Comparison of ENCODE assay signal across 9 mouse cellular contexts in the genomic region with DNA sequence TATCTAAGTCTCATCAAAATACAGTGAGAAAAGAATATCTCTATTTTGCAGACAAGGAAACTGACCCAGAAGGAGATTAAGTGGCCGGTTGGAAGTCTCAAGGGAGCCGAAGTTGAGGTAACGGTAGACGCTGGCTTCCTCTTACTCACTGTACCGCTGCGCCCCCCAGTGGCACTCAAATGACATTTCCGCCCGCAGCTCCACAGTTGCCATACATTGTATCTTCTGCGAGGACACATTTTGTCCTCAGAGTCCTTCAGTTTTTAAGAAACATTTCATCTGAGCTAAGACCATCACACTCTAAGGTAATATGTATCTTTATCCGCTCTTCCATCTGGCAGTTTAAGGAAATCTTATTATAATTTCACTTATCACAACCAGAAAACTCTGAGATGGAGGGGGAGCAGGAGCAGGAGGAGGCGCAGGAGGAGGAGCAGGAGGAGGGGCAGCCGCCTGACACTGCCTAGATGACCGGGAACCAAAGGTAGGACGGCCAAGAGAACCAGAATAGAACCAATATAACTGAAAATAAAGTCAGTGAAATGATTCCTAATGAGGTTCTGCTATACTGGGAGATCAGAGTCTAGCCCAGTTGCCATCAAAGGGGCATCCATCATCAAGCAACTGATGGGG. TPM values are rescaled to one million over a fixed set of nuclear protein-coding genes. Genes with fewer than 3 reads are reported as not detected.
A peak's percentile ranks its signal among the peaks of the same experiment; 100 is the strongest.
DNase-seq lines count a peak whose midpoint lies in the region; ATAC-seq lines count a peak whose summit lies in the region.
"Had no signal": no experiment of that assay in that cellular context is flagged by ENCODE, and none has a peak within 500 bp of the region (broad histone marks: within the 10 kb centered on the region; RNA-seq: fewer than 3 reads in every experiment).

No protein-coding gene starts in this region.

- 6% methylated on average over 14 of the region's 14 CpGs for WGBS in embryonic facial prominence, embryonic 13.5 days
- WGBS in heart, embryonic 10.5 days = 4% methylated on average over 14 of the region's 14 CpGs
- 4% methylated on average over 14 of the region's 14 CpGs for WGBS in liver, embryonic 11.5 days
- WGBS in neural tube, embryonic 11.5 days = 4% methylated on average over 14 of the region's 14 CpGs

- no peaks in the 10 kb centered on the region for H3K9me3 ChIP-seq in embryonic facial prominence, embryonic 13.5 days
- H3K9me3 ChIP-seq in heart, embryonic 10.5 days = no peaks in the 10 kb centered on the region
- H3K9me3 ChIP-seq in liver, embryonic 11.5 days (ENCODE audit: control insufficient read depth, low read length) = no peaks in the 10 kb centered on the region
- no peaks in the 10 kb centered on the region for H3K9me3 ChIP-seq in neural tube, embryonic 11.5 days (ENCODE audit: control insufficient read depth, low read length)
- H3K9me3 ChIP-seq: liver, embryonic 15.5 days had no signal

- no peak for ATAC-seq in embryonic facial prominence, embryonic 13.5 days (ENCODE audit: insufficient number of reproducible peaks, insufficient read depth, low FRiP score, low TSS enrichment, low read depth)
- ATAC-seq in liver, embryonic 11.5 days (replicated peaks; ENCODE audit: low FRiP score) = no peak; the same call in 1 of the 2 replicates
- no peak for ATAC-seq in neural tube, embryonic 11.5 days (ENCODE audit: insufficient read depth, low FRiP score, low TSS enrichment)

- H3K27me3 ChIP-seq in embryonic facial prominence, embryonic 13.5 days = peaks cover 4% of the 10 kb centered on the region
- no peaks in the 10 kb centered on the region for H3K27me3 ChIP-seq in heart, embryonic 10.5 days (ENCODE audit: insufficient read depth, poor library complexity, severe bottlenecking)
- H3K27me3 ChIP-seq in liver, embryonic 11.5 days (replicated peaks; ENCODE audit: control insufficient read depth, insufficient read depth, low read length) = no peaks in the 10 kb centered on the region
- H3K27me3 ChIP-seq in neural tube, embryonic 11.5 days (ENCODE audit: control insufficient read depth, insufficient read depth, low read length) = no peaks in the 10 kb centered on the region

- H3K4me3 ChIP-seq in embryonic facial prominence, embryonic 13.5 days = no peak overlapping the region
- H3K4me3 ChIP-seq in heart, embryonic 10.5 days = no peak overlapping the region; the same call in 1 of the 2 replicates
- H3K4me3 ChIP-seq in liver, embryonic 11.5 days (ENCODE audit: low read depth, low read length) = no peak overlapping the region
- no peak overlapping the region for H3K4me3 ChIP-seq in neural tube, embryonic 11.5 days (ENCODE audit: low read depth, low read length)
- H3K4me3 ChIP-seq: liver, embryonic 15.5 days had no signal

- DNase-seq in CD4-positive, CD25-positive, alpha-beta regulatory T cell, adult 2 months (ENCODE audit: low read depth, low spot score) = peak; percentile 90
- DNase-seq in adrenal gland, postnatal 4 days (ENCODE audit: low spot score in 2 of 2) = peak; percentile 44 to 55
- DNase-seq in heart, embryonic 10.5 days (ENCODE audit: low spot score) = peak; percentile 86
- peak; percentile 88 for DNase-seq in kidney, postnatal 10 days
- DNase-seq in liver, embryonic 11.5 days (ENCODE audit: low spot score) = peak; percentile 44
- DNase-seq in neural tube, embryonic 11.5 days (ENCODE audit: low spot score) = peak; percentile 78
- peak; percentile 89 for DNase-seq in testis, postnatal 10 days (ENCODE audit: low spot score)

- no peaks in the 10 kb centered on the region for H3K36me3 ChIP-seq in embryonic facial prominence, embryonic 13.5 days
- peaks cover 3% of the 10 kb centered on the region; the same call in 1 of the 2 replicates for H3K36me3 ChIP-seq in heart, embryonic 10.5 days
- no peaks in the 10 kb centered on the region for H3K36me3 ChIP-seq in liver, embryonic 11.5 days (ENCODE audit: control insufficient read depth, insufficient read depth, low read length)
- no peaks in the 10 kb centered on the region for H3K36me3 ChIP-seq in neural tube, embryonic 11.5 days (ENCODE audit: control insufficient read depth, insufficient read depth, low read length)
- H3K36me3 ChIP-seq: liver, embryonic 15.5 days had no signal

- no peak overlapping the region for H3K27ac ChIP-seq in embryonic facial prominence, embryonic 13.5 days
- no peak overlapping the region for H3K27ac ChIP-seq in heart, embryonic 10.5 days
- H3K27ac ChIP-seq in liver, embryonic 11.5 days (ENCODE audit: low read depth, low read length) = no peak overlapping the region
- no peak overlapping the region for H3K27ac ChIP-seq in neural tube, embryonic 11.5 days (ENCODE audit: low read depth, low read length)
- H3K27ac ChIP-seq: liver, embryonic 15.5 days had no signal

- H3K4me1 ChIP-seq in embryonic facial prominence, embryonic 13.5 days = peaks cover 12% of the 10 kb centered on the region
- peaks cover 26% of the 10 kb centered on the region for H3K4me1 ChIP-seq in heart, embryonic 10.5 days
- no peaks in the 10 kb centered on the region for H3K4me1 ChIP-seq in liver, embryonic 11.5 days (replicated peaks; ENCODE audit: control insufficient read depth, insufficient read depth, low read length)
- no peaks in the 10 kb centered on the region for H3K4me1 ChIP-seq in neural tube, embryonic 11.5 days (ENCODE audit: control insufficient read depth, insufficient read depth, low read length)
- H3K4me1 ChIP-seq: liver, embryonic 15.5 days had no signal

- no peak overlapping the region for H3K9ac ChIP-seq in embryonic facial prominence, embryonic 13.5 days
- H3K9ac ChIP-seq in liver, embryonic 11.5 days (ENCODE audit: low read depth, low read length) = no peak overlapping the region
- H3K9ac ChIP-seq in neural tube, embryonic 11.5 days (ENCODE audit: low read length) = no peak overlapping the region
- H3K9ac ChIP-seq: liver, embryonic 15.5 days had no signal

- H3K4me2 ChIP-seq in embryonic facial prominence, embryonic 13.5 days = peak overlapping the region; percentile 39; the same call in 1 of the 2 replicates
- H3K4me2 ChIP-seq in liver, embryonic 11.5 days = no peak overlapping the region
- H3K4me2 ChIP-seq in neural tube, embryonic 11.5 days (ENCODE audit: low read depth) = no peak overlapping the region
- H3K4me2 ChIP-seq: liver, embryonic 15.5 days had no signal

RNA-seq across cellular contexts. Expression of a gene that starts 19.3 kb away (rescaled TPM):
- total RNA-seq in adrenal gland, postnatal 4 days (2021) = 10 to 100 TPM; 29.3 to 35.8 TPM
- polyA plus RNA-seq in embryonic facial prominence, embryonic 13.5 days (2015; fragmentation: Nextera tagmentation; extraction: Ambion mirVana) = 33.3 and 37.3 TPM in 2 replicates
- 24.2 and 24.8 TPM in 2 replicates for polyA plus RNA-seq in heart, embryonic 10.5 days (2016; fragmentation: Nextera tagmentation; extraction: Ambion mirVana)
- 26.8 and 29.1 TPM in 2 replicates for polyA plus RNA-seq in liver, embryonic 11.5 days (2014; fragmentation: Nextera tagmentation; extraction: Ambion mirVana)
- polyA plus RNA-seq in neural tube, embryonic 11.5 days (2014; fragmentation: Nextera tagmentation; extraction: Ambion mirVana) = 34.9 and 35.0 TPM in 2 replicates

RNA-seq across cellular contexts. Expression of a gene that starts 31.2 kb away (rescaled TPM):
- total RNA-seq in adrenal gland, postnatal 4 days (2021) = 10 to 100 TPM; 32.7 to 32.9 TPM
- 6.2 and 6.6 TPM in 2 replicates for polyA plus RNA-seq in embryonic facial prominence, embryonic 13.5 days (2015; fragmentation: Nextera tagmentation; extraction: Ambion mirVana)
- polyA plus RNA-seq in heart, embryonic 10.5 days (2016; fragmentation: Nextera tagmentation; extraction: Ambion mirVana) = 8.5 and 12.8 TPM in 2 replicates
- polyA plus RNA-seq in liver, embryonic 11.5 days (2014; fragmentation: Nextera tagmentation; extraction: Ambion mirVana) = 0.99 and 1.2 TPM in 2 replicates
- polyA plus RNA-seq in neural tube, embryonic 11.5 days (2014; fragmentation: Nextera tagmentation; extraction: Ambion mirVana) = 0.96 and 1.4 TPM in 2 replicates
